Mouse (Mus musculus) liver, embryonic 15.5 days (tissue): ENCODE data around the gene Mllt3. TPM values are rescaled to one million over a fixed set of nuclear protein-coding genes. Genes with fewer than 3 reads are reported as not detected.
"Not testable (repeated sequence)": the region's sequence is repeated elsewhere in the genome, so short reads cannot be mapped to it uniquely, and the experiment has no call there.

Source experiments
- ATAC-seq: fragments of 200-750 bp; cut with Nextera tagmentation; 2 replicates; pipeline ENCODE4 v1.8.0; 2017; ENCODE audit warnings: moderate number of reproducible peaks, mild to moderate bottlenecking, moderate library complexity; ENCODE audit not compliant: insufficient read depth
- H3K27ac ChIP-seq: fragments of 300-500 bp; sonication (generic); replicated peaks from 2 replicates; pipeline ENCODE4 v1.5.1; 2015; ENCODE audit warnings: mild to moderate bottlenecking, inconsistent platforms
- H3K27me3 ChIP-seq: fragments of 300-500 bp; sonication (generic); 2 replicates; pipeline ENCODE4 v1.6.1; 2015; ENCODE audit warnings: mild to moderate bottlenecking, inconsistent platforms
- H3K36me3 ChIP-seq: fragments of 300-500 bp; sonication (generic); replicated peaks from 2 replicates; pipeline ENCODE4 v1.6.1; 2015; ENCODE audit warnings: moderate library complexity, mild to moderate bottlenecking, inconsistent platforms
- H3K4me1 ChIP-seq: fragments of 300-500 bp; sonication (generic); replicated peaks from 2 replicates; pipeline ENCODE4 v1.6.1; 2015; ENCODE audit warnings: inconsistent platforms
- H3K4me2 ChIP-seq: fragments of 300-500 bp; sonication (generic); 2 replicates; pipeline ENCODE4 v1.6.1; 2015; ENCODE audit warnings: moderate library complexity, mild to moderate bottlenecking, inconsistent platforms
- H3K4me3 ChIP-seq: fragments of 300-500 bp; sonication (generic); replicated peaks from 2 replicates; pipeline ENCODE4 v1.5.1; 2015; ENCODE audit warnings: mild to moderate bottlenecking, inconsistent platforms
- H3K9ac ChIP-seq: fragments of 300-500 bp; sonication (generic); 2 replicates; pipeline ENCODE4 v1.6.1; 2015; ENCODE audit warnings: moderate library complexity, mild to moderate bottlenecking, inconsistent platforms
- H3K9me3 ChIP-seq: fragments of 300-500 bp; sonication (generic); replicated peaks from 2 replicates; pipeline ENCODE4 v1.6.1; 2016; ENCODE audit warnings: inconsistent platforms
- WGBS: fragments of 180-500 bp; shearing (Covaris S2); methylation state at CpG from one replicate; pipeline ENCODE4 v1.1.7; 2015; ENCODE audit warnings: mixed read lengths; ENCODE audit not compliant: insufficient replicate concordance; 5-methylcytosine and 5-hydroxymethylcytosine counted together
- polyA plus RNA-seq: library from polyadenylated mRNA; unstranded; fragments of >200 nt; fragmentation: Nextera tagmentation; extraction: Ambion mirVana; gene quantifications from 2 replicates; pipeline ENCODE4 v1.2.1, GENCODE M21; 2015

Gene Mllt3
- polyA plus RNA-seq, 1 experiment from 2014 or later, result 83.9 TPM

GRCm38 (mm10) chr4:87965836-87966235 lies 67.3 kb downstream of the Mllt3 start:
- H3K27ac ChIP-seq, result no peak overlapping the region
- H3K9ac ChIP-seq, result no peak overlapping the region
- no peaks in the 10 kb centered on the region for H3K9me3 ChIP-seq
- ATAC-seq, result no peak
- peaks cover 3% of the 10 kb centered on the region; the same call in 1 of the 2 replicates for H3K4me1 ChIP-seq
- H3K27me3 ChIP-seq, result no peaks in the 10 kb centered on the region
- WGBS, result 82% methylated on average over 7 of the region's 7 CpGs
- H3K36me3 ChIP-seq, result no peaks in the 10 kb centered on the region
- H3K4me3 ChIP-seq, result no peak overlapping the region
- no peak overlapping the region for H3K4me2 ChIP-seq

GRCm38 (mm10) chr4:87964890-87965289 lies 68.3 kb downstream of the Mllt3 start:
- not testable (repeated sequence) for H3K4me3 ChIP-seq, H3K4me2 ChIP-seq, H3K36me3 ChIP-seq, H3K9ac ChIP-seq, H3K9me3 ChIP-seq, H3K27ac ChIP-seq, H3K4me1 ChIP-seq, H3K27me3 ChIP-seq, ATAC-seq
- WGBS, result 18% methylated on average over 1 of the region's 2 CpGs

DNA sequence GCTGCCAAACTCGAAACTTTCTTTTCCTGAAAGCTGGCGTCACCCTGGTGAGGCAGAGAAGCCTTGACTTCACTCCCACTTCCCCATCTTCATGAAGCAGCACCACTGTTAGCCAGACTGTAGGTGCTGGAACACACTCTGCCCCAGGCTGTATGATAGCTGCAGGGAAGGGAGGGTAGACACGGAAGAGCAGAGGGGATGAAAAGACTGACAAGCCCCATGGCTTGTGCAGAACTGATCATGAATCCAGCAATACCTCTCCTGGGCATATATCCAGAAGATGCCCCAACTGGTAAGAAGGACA lies 69.4 kb downstream of the Mllt3 start:
- H3K4me1 ChIP-seq, result peaks cover 3% of the 10 kb centered on the region; the same call in 1 of the 2 replicates
- no peak overlapping the region for H3K4me3 ChIP-seq
- H3K9ac ChIP-seq, result no peak overlapping the region
- H3K9me3 ChIP-seq, result no peaks in the 10 kb centered on the region
- H3K27me3 ChIP-seq, result no peaks in the 10 kb centered on the region
- no peak overlapping the region for H3K4me2 ChIP-seq
- H3K27ac ChIP-seq, result no peak overlapping the region
- 69% methylated on average over 3 of the region's 3 CpGs for WGBS
- no peak for ATAC-seq
- no peaks in the 10 kb centered on the region for H3K36me3 ChIP-seq

GRCm38 (mm10) chr4:87963055-87963772 lies 70.0 kb downstream of the Mllt3 start:
- Histone ChIP-seq H3K36me3 (no peaks in the 10 kb centered on the region), H3K9ac (no peak overlapping the region), H3K9me3 (no peaks in the 10 kb centered on the region), H3K4me1 (peaks cover 3% of the 10 kb centered on the region; the same call in 1 of the 2 replicates), H3K27me3 (no peaks in the 10 kb centered on the region), H3K4me3 (no peak overlapping the region), H3K27ac (no peak overlapping the region), H3K4me2 (no peak overlapping the region)
- ATAC-seq, result no peak
- WGBS, result 70% methylated on average over 13 of the region's 13 CpGs

- H3K9ac ChIP-seq, result no peak overlapping the region
- WGBS, result 70% methylated on average over 6 of the region's 6 CpGs
Measured at GRCm38 (mm10) chr4:87961872-87962271, 71.3 kb downstream of the Mllt3 start.

DNA sequence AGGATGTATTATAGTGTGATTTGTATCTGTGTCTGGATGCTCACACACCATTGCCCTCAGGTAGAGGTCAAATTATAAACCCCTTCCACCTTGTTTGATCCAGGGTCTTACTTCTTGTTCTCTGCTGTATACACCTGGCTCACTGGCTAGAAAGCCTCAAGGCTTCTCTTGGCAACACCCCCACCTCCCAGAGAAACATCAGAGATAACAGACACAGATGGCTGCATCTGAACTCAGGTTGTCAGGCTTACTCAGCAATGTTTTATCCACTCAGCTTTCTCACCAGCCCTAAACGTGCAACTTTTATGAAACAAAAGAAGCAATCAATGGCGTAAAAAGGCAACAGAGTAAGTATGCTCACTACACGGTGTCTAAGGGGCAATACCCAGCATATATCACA lies 75.3 kb downstream of the Mllt3 start:
- WGBS, result 53% methylated on average over 3 of the region's 3 CpGs
- Histone ChIP-seq H3K4me1 (peaks cover 4% of the 10 kb centered on the region; the same call in 1 of the 2 replicates), H3K27ac (no peak overlapping the region), H3K4me2 (no peak overlapping the region), H3K27me3 (no peaks in the 10 kb centered on the region), H3K9me3 (no peaks in the 10 kb centered on the region), H3K4me3 (no peak overlapping the region), H3K36me3 (no peaks in the 10 kb centered on the region), H3K9ac (no peak overlapping the region)
- no peak for ATAC-seq

More at GRCm38 (mm10) chr4:87961872-87962271, 71.3 kb downstream of the Mllt3 start:
- peaks cover 7% of the 10 kb centered on the region; the same call in 1 of the 2 replicates for H3K4me1 ChIP-seq
- H3K4me3 ChIP-seq, result no peak overlapping the region
- no peaks in the 10 kb centered on the region for H3K27me3 ChIP-seq
- no peak overlapping the region for H3K27ac ChIP-seq
- no peak overlapping the region for H3K4me2 ChIP-seq
- H3K36me3 ChIP-seq, result no peaks in the 10 kb centered on the region
- no peak for ATAC-seq
- H3K9me3 ChIP-seq, result no peaks in the 10 kb centered on the region

- Histone ChIP-seq H3K27me3 (no peaks in the 10 kb centered on the region), H3K4me1 (peaks cover 4% of the 10 kb centered on the region; the same call in 1 of the 2 replicates), H3K27ac (no peak overlapping the region), H3K4me2 (no peak overlapping the region), H3K9me3 (no peaks in the 10 kb centered on the region), H3K36me3 (no peaks in the 10 kb centered on the region), H3K9ac (no peak overlapping the region), H3K4me3 (no peak overlapping the region)
- WGBS, result 64% methylated on average over 3 of the region's 3 CpGs
- no peak for ATAC-seq
Measured at GRCm38 (mm10) chr4:87957198-87957597, 76.0 kb downstream of the Mllt3 start.

DNA sequence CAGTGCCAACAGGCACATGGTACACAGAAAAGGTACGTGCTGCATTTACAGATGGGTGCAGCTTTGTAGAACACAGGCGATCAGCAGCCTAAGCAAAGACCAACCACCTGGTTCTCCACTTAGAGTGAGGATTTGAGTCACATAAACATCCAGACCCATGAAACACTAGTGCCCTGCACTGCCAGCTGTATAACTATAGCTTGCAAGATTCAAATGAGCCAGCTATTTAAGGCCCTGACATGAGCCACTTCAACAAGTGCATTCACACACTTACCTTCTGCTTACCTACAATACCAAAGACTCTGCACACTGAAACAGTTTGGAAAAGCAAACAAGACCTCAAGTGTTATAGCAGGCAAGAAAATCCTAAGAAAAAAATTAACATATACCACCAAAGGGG lies 78.0 kb downstream of the Mllt3 start:
- Histone ChIP-seq H3K4me1 (peaks cover 4% of the 10 kb centered on the region; the same call in 1 of the 2 replicates), H3K27me3 (no peaks in the 10 kb centered on the region), H3K9ac (no peak overlapping the region), H3K36me3 (no peaks in the 10 kb centered on the region), H3K9me3 (no peaks in the 10 kb centered on the region), H3K4me3 (no peak overlapping the region), H3K27ac (no peak overlapping the region), H3K4me2 (no peak overlapping the region)
- no peak for ATAC-seq
- WGBS, result 73% methylated on average over 2 of the region's 2 CpGs

GRCm38 (mm10) chr4:87954421-87955083 lies 78.6 kb downstream of the Mllt3 start:
- WGBS, result 64% methylated on average over 7 of the region's 7 CpGs
- Histone ChIP-seq H3K9ac (no peak overlapping the region), H3K36me3 (no peaks in the 10 kb centered on the region), H3K9me3 (no peaks in the 10 kb centered on the region), H3K4me2 (no peak overlapping the region), H3K27ac (no peak overlapping the region), H3K27me3 (no peaks in the 10 kb centered on the region), H3K4me1 (peaks cover 4% of the 10 kb centered on the region; the same call in 1 of the 2 replicates), H3K4me3 (no peak overlapping the region)
- ATAC-seq, result no peak

GRCm38 (mm10) chr4:87953736-87954135 lies 79.4 kb downstream of the Mllt3 start:
- Histone ChIP-seq H3K4me1 (peaks cover 4% of the 10 kb centered on the region; the same call in 1 of the 2 replicates), H3K9me3 (no peaks in the 10 kb centered on the region), H3K27ac (no peak overlapping the region), H3K9ac (no peak overlapping the region), H3K4me3 (no peak overlapping the region), H3K4me2 (no peak overlapping the region), H3K36me3 (no peaks in the 10 kb centered on the region), H3K27me3 (no peaks in the 10 kb centered on the region)
- no peak for ATAC-seq
- WGBS, result 38% methylated on average over 4 of the region's 4 CpGs

- Histone ChIP-seq H3K27ac (no peak overlapping the region), H3K4me1 (peaks cover 4% of the 10 kb centered on the region; the same call in 1 of the 2 replicates), H3K27me3 (no peaks in the 10 kb centered on the region), H3K9me3 (no peaks in the 10 kb centered on the region), H3K9ac (no peak overlapping the region), H3K4me2 (no peak overlapping the region), H3K36me3 (no peaks in the 10 kb centered on the region), H3K4me3 (no peak overlapping the region)
- ATAC-seq, result no peak
- WGBS, result 62% methylated on average over 4 of the region's 4 CpGs
Measured at GRCm38 (mm10) chr4:87953268-87953667, 79.9 kb downstream of the Mllt3 start.
